Mouse (Mus musculus): ENCODE measurements around the gene Riok2. TPM values are rescaled to one million over a fixed set of nuclear protein-coding genes. Genes with fewer than 3 reads are reported as not detected.
"Not testable (repeated sequence)": the region's sequence is repeated elsewhere in the genome, so short reads cannot be mapped to it uniquely, and the experiment has no call there.

Gene Riok2
- polyA plus RNA-seq (2015; fragmentation: Nextera tagmentation; extraction: Ambion mirVana), result 29.3 and 32.9 TPM in 2 replicates

DNA sequence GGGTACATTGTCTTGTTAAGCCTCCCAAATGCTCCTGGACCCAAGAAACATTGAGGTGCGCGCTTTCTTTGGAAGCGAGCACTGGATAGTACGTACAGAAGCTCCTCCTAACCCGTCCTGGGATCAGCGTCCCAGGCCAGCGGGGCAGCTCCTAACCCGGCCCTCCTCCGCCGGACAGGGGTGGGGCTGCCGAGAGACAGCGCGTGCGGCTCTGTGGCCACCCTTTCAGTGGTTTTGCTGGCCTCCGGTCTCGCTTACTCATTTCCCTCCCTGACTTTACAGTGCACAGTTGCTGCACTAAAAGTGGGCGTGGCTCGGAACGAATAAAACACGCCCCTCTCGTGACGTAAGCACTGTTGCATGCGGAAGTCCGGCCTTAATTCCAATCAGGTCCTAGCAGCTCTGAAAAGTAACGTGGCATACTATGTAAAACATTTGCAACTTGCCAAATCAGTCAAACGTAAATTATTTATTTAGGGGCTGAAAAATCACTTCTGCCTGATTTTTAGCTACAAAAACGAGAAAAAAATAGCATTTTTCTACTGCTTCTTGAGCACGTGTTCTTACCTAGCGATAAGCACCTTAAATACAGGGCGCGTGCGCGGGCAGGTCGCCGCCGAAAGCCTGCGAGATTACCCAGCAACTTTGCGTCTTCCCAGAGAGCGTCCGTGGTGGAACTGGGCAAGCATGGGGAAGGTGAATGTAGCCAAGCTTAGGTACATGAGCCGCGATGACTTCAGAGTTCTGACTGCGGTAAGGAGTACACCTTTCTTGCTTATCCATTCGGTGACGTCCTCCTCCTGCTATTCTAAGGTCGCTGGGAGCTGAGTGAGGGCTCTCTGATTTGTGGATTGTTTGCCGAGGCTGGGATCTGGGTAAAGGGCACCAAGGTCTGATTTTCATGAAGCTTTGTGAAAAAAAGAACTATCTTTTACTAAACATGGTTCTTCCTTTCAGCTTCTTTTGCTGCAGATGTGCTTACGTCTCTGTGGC is at the start of gene Riok2:
TSS of gene Riok2 (plus strand) at position 392 of the 993 bp plus-strand sequence.
- Histone ChIP-seq H3K36me3 (ENCODE audit: poor library complexity, severe bottlenecking) (peaks cover 14% of the 10 kb centered on the region), H3K4me1 (peaks cover 18% of the 10 kb centered on the region), H3K4me2 (peak within 1 kb of the TSS; percentile 64), H3K9ac (peak within 1 kb of the TSS; percentile 85), H3K4me3 (peak within 1 kb of the TSS; percentile 78), H3K27me3 (no peaks in the 10 kb centered on the region), H3K27ac (peak within 1 kb of the TSS; percentile 55), H3K9me3 (replicated peaks) (no peaks in the 10 kb centered on the region)
- ATAC-seq, result peak; percentile 98
- WGBS, result under 1% methylated on average over 48 of the region's 48 CpGs

DNA sequence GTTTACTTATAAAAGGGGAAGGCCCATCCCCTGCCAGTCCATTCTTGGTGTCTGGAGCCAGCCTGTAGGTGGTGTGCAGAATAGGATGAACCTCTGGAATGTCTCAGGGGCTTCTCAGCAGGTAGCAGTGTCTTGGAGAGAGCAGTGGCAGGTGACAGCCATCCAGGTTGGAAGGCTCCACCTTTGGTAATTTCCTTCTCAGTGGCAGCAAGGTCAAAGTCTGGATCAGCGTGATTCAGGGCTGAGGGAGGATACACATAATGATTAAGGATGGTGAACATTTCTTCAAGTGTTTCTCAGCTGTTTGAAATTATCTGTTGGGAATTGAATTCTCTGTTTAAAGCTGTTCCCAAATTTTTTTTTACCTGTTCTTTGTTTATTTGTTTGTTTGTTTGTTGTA is 48.1 kb upstream of the Riok2 start:
- WGBS, result 100% methylated on average over 1 of the region's 1 CpGs
- H3K4me3 ChIP-seq; ATAC-seq; H3K27me3 ChIP-seq; H3K9me3 ChIP-seq (replicated peaks); H3K4me1 ChIP-seq; H3K36me3 ChIP-seq (ENCODE audit: poor library complexity, severe bottlenecking); H3K27ac ChIP-seq; H3K9ac ChIP-seq; H3K4me2 ChIP-seq: not testable (repeated sequence)

GRCm38 (mm10) chr17:17326636-17327035 is 47.5 kb upstream of the Riok2 start:
- Histone ChIP-seq H3K4me2 (no peak overlapping the region), H3K9ac (no peak overlapping the region), H3K9me3 (replicated peaks) (no peaks in the 10 kb centered on the region), H3K4me1 (no peaks in the 10 kb centered on the region), H3K4me3 (no peak overlapping the region), H3K36me3 (ENCODE audit: poor library complexity, severe bottlenecking) (no peaks in the 10 kb centered on the region), H3K27me3 (no peaks in the 10 kb centered on the region), H3K27ac (no peak overlapping the region)
- no peak for ATAC-seq
- WGBS, result 84% methylated on average over 4 of the region's 4 CpGs

- Histone ChIP-seq H3K4me3 (peak overlapping the region; percentile 33), H3K9ac (peak overlapping the region; percentile 56), H3K4me2 (peak overlapping the region; percentile 56)
- H3K27me3 ChIP-seq; H3K9me3 ChIP-seq (replicated peaks); H3K4me1 ChIP-seq; H3K36me3 ChIP-seq (ENCODE audit: poor library complexity, severe bottlenecking); H3K27ac ChIP-seq: not testable (repeated sequence)
- 3% methylated on average over 35 of the region's 40 CpGs for WGBS
- peak; percentile 85 for ATAC-seq
Measured at GRCm38 (mm10) chr17:17345374-17346183, 28.5 kb upstream of the Riok2 start.

- Histone ChIP-seq H3K9ac (peak overlapping the region; percentile 56), H3K4me3 (peak overlapping the region; percentile 33), H3K4me2 (peak overlapping the region; percentile 56)
- not testable (repeated sequence) for H3K9me3 ChIP-seq (replicated peaks); H3K4me1 ChIP-seq; H3K27ac ChIP-seq; H3K36me3 ChIP-seq (ENCODE audit: poor library complexity, severe bottlenecking); ATAC-seq; H3K27me3 ChIP-seq
- WGBS, result 40% methylated on average over 4 of the region's 4 CpGs
Measured at GRCm38 (mm10) chr17:17346281-17346680, 27.8 kb upstream of the Riok2 start.

- Histone ChIP-seq H3K4me3 (peak overlapping the region; percentile 78), H3K4me2 (peak overlapping the region; percentile 64), H3K36me3 (ENCODE audit: poor library complexity, severe bottlenecking) (peaks cover 9% of the 10 kb centered on the region), H3K4me1 (peaks cover 18% of the 10 kb centered on the region), H3K27ac (peak overlapping the region; percentile 55; the same call in 1 of the 2 replicates), H3K9ac (peak overlapping the region; percentile 69), H3K27me3 (no peaks in the 10 kb centered on the region), H3K9me3 (replicated peaks) (no peaks in the 10 kb centered on the region)
- peak; percentile 30 for ATAC-seq
- 8% methylated on average over 6 of the region's 6 CpGs for WGBS
Measured at GRCm38 (mm10) chr17:17373550-17373917, 575 bp upstream of the Riok2 start.

DNA sequence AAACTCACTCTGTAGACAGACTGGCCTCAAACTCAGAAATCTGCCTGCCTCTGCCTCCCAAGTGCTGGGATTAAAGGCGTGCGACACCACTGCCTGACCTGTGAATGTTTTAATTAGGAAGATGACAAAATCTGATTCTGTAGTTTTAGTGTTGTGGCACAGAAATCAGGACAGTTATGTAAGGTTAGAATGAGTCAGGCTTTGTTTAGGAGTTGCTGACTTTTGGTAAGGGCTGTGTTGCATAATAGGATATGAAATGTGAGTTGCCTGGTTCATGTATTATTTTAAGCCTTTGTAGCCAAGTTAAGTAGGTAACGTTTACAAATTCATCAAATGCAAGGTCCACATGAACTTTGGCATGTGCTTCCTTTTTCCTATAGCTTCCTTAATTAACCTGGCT is 1.5 kb downstream of the Riok2 start:
- Histone ChIP-seq H3K9ac (no peak overlapping the region), H3K27me3 (no peaks in the 10 kb centered on the region), H3K27ac (no peak overlapping the region), H3K4me3 (peak overlapping the region; percentile 78), H3K9me3 (replicated peaks) (no peaks in the 10 kb centered on the region), H3K36me3 (ENCODE audit: poor library complexity, severe bottlenecking) (peaks cover 15% of the 10 kb centered on the region), H3K4me1 (peaks cover 18% of the 10 kb centered on the region), H3K4me2 (peak overlapping the region; percentile 64)
- WGBS, result 93% methylated on average over 3 of the region's 3 CpGs
- no peak for ATAC-seq

DNA sequence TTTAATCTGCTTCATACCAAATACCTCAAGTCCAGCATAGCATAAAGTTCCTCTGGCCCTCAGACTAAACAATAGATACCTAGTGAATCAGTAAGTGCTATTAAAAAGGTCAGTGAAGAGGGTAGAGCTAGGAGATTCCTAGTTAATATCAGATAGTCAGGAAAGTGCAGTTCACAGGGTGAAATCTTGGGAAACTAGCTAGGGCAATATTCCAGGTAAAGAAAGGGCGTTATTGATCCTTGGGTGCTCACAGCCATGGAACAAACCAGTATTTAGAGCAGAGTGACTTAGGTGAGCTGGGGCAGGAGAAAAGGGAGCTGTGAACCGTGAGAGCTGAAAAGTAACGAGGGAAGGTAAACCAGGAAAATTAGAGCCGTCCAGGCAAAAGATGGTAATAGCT is 9.6 kb downstream of the Riok2 start:
- 93% methylated on average over 4 of the region's 4 CpGs for WGBS
- ATAC-seq, result no peak
- H3K9me3 ChIP-seq (replicated peaks), result no peaks in the 10 kb centered on the region
- H3K9ac ChIP-seq, result no peak overlapping the region
- H3K36me3 ChIP-seq (ENCODE audit: poor library complexity, severe bottlenecking), result peaks cover 68% of the 10 kb centered on the region
- H3K4me2 ChIP-seq, result no peak overlapping the region
- H3K4me3 ChIP-seq, result no peak overlapping the region
- H3K27me3 ChIP-seq, result no peaks in the 10 kb centered on the region
- no peak overlapping the region for H3K27ac ChIP-seq
- no peaks in the 10 kb centered on the region for H3K4me1 ChIP-seq

- H3K9me3 ChIP-seq (replicated peaks), result no peaks in the 10 kb centered on the region
- H3K27me3 ChIP-seq, result no peaks in the 10 kb centered on the region
- peaks cover 71% of the 10 kb centered on the region for H3K36me3 ChIP-seq (ENCODE audit: poor library complexity, severe bottlenecking)
- no peak overlapping the region for H3K4me2 ChIP-seq
- no peak overlapping the region for H3K27ac ChIP-seq
- ATAC-seq, result no peak
- H3K9ac ChIP-seq, result no peak overlapping the region
- H3K4me1 ChIP-seq, result no peaks in the 10 kb centered on the region
- H3K4me3 ChIP-seq, result no peak overlapping the region
- WGBS, result 91% methylated on average over 3 of the region's 3 CpGs
Measured at GRCm38 (mm10) chr17:17384502-17384901, 10.4 kb downstream of the Riok2 start.

- Histone ChIP-seq H3K4me2 (no peak overlapping the region), H3K4me3 (no peak overlapping the region), H3K9ac (no peak overlapping the region), H3K27ac (no peak overlapping the region), H3K36me3 (ENCODE audit: poor library complexity, severe bottlenecking) (peaks cover 74% of the 10 kb centered on the region), H3K27me3 (no peaks in the 10 kb centered on the region), H3K4me1 (no peaks in the 10 kb centered on the region), H3K9me3 (replicated peaks) (no peaks in the 10 kb centered on the region)
- no peak for ATAC-seq
- WGBS, result 85% methylated on average over 2 of the region's 2 CpGs
Measured at GRCm38 (mm10) chr17:17386117-17386516, 12.0 kb downstream of the Riok2 start.

DNA sequence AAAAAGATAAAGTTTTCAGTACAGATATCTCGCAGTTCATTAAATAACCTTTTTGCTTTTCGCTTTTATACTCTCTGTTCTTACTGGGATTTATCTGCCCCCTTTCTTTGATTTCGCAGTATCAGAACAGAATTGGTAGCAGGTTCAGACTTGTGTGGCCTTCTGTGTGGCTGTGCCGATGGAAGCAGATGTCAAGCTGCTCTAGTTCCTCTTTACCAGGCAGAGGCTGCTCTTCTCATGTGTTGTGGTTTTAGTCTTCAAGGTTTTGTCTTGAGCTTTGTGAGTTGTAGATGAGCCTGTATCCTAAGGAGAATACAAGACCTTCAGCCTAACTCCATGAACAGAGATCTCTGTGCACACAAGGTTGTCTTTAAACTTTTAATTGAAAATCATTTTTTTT is 17.7 kb downstream of the Riok2 start:
- no peak for ATAC-seq
- Histone ChIP-seq H3K27me3 (no peaks in the 10 kb centered on the region), H3K4me1 (peaks cover 5% of the 10 kb centered on the region), H3K9ac (no peak overlapping the region), H3K4me3 (no peak overlapping the region), H3K36me3 (ENCODE audit: poor library complexity, severe bottlenecking) (peaks cover 38% of the 10 kb centered on the region), H3K4me2 (no peak overlapping the region), H3K9me3 (replicated peaks) (no peaks in the 10 kb centered on the region), H3K27ac (no peak overlapping the region)
- WGBS, result 97% methylated on average over 4 of the region's 4 CpGs

DNA sequence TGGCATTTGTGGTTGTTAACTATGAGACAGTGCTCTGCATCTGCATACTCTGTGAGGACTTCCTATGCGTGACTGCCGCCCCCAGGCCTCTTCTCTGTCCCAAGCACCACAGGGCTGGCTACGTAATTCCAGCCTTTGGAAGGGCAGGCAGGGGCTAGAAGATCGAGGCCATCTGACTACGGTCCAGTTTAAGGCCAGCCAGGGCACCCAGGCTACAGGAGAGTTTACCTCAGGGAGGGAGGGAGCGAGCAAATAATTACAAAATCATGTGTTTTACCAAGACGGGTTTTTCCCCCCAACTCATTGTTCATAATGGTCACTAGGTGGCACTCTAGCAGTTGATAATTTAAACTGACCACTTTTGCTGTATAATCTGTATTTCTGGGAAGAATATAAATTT is 18.8 kb downstream of the Riok2 start:
- Histone ChIP-seq H3K4me3 (no peak overlapping the region), H3K36me3 (ENCODE audit: poor library complexity, severe bottlenecking) (peaks cover 32% of the 10 kb centered on the region), H3K4me2 (no peak overlapping the region), H3K27ac (peak overlapping the region; percentile 70), H3K9ac (no peak overlapping the region), H3K27me3 (no peaks in the 10 kb centered on the region), H3K4me1 (peaks cover 16% of the 10 kb centered on the region), H3K9me3 (replicated peaks) (no peaks in the 10 kb centered on the region)
- 61% methylated on average over 7 of the region's 7 CpGs for WGBS
- ATAC-seq, result peak; percentile 64; the same call in 1 of the 2 replicates

Measured in forebrain, embryonic 13.5 days (tissue).